Mouse (Mus musculus): Measurements from ENCODE around the gene Frmd4a.
"Not testable (repeated sequence)": the region's sequence is repeated elsewhere in the genome, so short reads cannot be mapped to it uniquely, and the experiment has no call there.

Frmd4a gene

DNA sequence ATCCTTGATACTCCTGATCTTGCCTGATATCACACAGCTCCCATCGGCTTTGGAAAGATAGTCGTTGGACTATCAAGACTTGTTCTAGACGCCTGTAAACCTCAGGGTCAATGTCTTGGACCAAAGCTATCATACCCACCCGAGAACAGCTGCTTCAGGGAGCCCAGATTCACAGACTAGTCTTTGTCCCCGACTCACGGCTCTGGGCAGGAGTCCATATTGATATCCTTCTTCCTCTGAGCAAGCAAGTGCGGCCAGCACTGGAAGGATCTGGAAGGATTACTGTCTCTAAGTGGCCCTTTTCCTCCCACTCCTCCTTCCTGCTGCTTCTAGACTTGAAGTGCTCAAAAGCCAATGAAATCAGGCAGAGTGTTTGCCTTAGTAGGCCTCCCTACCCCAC is 575.1 kb downstream of the Frmd4a start:
- in situ Hi-C loops (cut with MboI; ENCODE audit: low pct_unique_long_range_greater_than_20kb in 1 of 2, low sequenced_read_pairs in 2 of 2, unreplicated experiment in 1 of 2) = no loop called here

DNA sequence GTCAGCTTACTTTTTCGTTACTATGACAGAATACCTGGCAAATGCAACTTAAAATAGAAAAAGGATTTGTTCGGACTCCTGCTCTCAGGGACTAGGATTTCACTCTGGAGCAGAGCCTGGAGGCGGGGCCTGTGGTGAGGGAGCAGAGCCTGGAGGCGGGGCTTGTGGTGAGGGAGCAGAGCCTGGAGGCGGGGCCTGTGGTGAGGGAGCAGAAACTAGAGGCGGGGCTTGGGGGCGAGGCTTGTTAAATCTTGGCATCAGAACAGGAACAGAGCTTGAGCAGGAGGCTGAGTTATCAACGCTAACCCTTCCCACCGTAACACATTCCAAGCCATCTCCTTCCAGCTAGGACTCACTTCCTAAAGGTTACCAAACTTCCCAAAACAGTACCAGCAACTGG is 575.9 kb downstream of the Frmd4a start:
- in situ Hi-C loops (cut with MboI; ENCODE audit: low pct_unique_long_range_greater_than_20kb in 1 of 2, low sequenced_read_pairs in 2 of 2, unreplicated experiment in 1 of 2) = no loop called here

GRCm38 (mm10) chr2:4593878-4594387 is 576.4 kb downstream of the Frmd4a start:
- in situ Hi-C loops (cut with MboI; ENCODE audit: low pct_unique_long_range_greater_than_20kb in 1 of 2, low sequenced_read_pairs in 2 of 2, unreplicated experiment in 1 of 2) = no loop called here

GRCm38 (mm10) chr2:4596992-4597391 is 579.5 kb downstream of the Frmd4a start:
- in situ Hi-C loops (cut with MboI; ENCODE audit: low pct_unique_long_range_greater_than_20kb in 1 of 2, low sequenced_read_pairs in 2 of 2, unreplicated experiment in 1 of 2) = no loop called here

DNA sequence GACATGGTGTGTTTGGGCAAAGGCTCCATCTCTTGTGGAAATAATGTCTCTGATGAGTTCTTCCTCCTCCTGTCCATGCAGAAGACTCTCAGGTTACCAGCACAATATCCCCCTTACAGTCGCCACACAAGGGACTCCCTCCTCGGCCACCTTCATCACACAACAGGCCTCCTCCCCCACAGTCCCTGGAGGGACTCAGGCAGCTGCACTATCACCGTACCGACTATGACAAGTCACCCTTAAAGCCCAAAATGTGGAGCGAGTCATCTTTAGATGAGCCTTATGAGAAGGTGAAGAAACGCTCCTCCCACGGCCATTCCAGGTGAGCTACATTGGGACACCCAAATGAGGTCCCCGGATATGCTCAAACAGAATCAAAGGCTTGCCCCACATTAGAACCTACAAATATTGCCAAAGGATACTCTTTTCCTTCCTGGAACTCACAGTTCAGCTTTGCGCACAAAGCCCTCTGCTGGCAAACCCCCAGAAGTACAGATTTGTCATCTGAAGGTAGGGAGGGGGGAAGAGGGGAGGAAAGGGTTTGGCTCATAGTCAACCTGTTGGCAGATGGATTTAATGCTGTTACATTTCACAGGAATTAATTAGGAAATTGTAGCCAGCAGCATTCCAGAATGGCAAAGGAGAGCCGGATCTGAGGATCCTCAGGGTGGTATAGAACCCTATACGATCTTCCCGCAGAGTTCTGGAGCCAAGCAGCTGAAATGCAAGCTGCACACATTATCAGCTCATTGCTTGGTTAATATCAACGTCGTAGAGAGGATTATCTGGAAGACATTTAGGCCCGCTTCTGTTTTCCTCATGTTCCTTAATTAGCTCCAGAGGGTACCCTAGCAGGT is 583.7 kb downstream of the Frmd4a start:
- in situ Hi-C loops (cut with MboI; ENCODE audit: low pct_unique_long_range_greater_than_20kb in 1 of 2, low sequenced_read_pairs in 2 of 2, unreplicated experiment in 1 of 2) = loop anchor here in 1 of 2 experiments (5.0 kb wide), 1 partner anchor 99 kb away; no protein-coding TSS in a partner anchor

DNA sequence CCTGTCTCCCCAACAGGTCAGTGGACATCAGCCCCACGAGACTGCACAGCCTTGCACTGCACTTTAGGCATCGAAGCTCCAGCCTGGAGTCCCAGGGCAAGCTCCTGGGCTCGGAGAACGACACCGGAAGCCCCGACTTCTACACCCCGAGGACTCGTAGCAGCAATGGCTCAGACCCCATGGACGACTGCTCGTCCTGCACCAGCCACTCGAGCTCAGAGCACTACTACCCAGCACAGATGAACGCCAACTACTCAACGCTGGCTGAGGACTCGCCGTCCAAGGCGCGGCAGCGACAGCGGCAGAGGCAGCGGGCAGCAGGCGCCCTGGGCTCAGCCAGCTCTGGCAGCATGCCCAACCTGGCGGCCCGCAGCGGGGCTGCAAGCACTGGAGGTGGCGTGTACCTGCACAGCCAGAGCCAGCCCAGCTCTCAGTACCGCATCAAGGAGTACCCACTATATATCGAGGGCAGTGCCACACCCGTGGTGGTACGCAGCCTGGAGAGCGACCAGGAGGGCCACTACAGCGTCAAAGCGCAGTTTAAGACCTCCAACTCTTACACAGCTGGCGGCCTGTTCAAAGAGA is 585.9 kb downstream of the Frmd4a start:
- in situ Hi-C loops (cut with MboI; ENCODE audit: low pct_unique_long_range_greater_than_20kb in 1 of 2, low sequenced_read_pairs in 2 of 2, unreplicated experiment in 1 of 2) = loop anchor here in 1 of 2 experiments (5.0 kb wide), 1 partner anchor 101 kb away; no protein-coding TSS in a partner anchor

- in situ Hi-C loops (cut with MboI; ENCODE audit: low pct_unique_long_range_greater_than_20kb in 1 of 2, low sequenced_read_pairs in 2 of 2, unreplicated experiment in 1 of 2) = loop anchor here in 1 of 2 experiments (5.0 kb wide), 1 partner anchor 104 kb away; no protein-coding TSS in a partner anchor
Measured at GRCm38 (mm10) chr2:4606559-4606958, 589.0 kb downstream of the Frmd4a start.

DNA sequence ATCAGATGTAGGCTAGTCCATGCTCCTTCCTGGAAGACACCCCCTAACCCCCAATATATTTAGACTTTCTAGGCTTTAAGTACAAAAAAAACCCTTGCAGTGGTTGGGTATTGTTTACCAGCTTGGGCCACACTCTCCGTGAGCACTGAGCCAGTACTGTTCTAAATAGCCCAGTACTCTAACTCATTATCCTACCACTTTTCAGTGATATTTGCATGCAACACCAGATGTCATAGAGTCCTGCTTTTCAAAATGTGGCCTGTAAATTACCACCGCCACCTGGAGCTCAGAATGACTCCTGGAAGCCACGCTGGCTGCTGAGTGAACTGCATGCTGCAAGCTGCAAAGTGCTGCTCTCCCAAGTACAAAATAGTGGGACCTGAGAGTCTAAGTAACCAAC is 590.7 kb downstream of the Frmd4a start:
- in situ Hi-C loops (cut with MboI; ENCODE audit: low pct_unique_long_range_greater_than_20kb in 1 of 2, low sequenced_read_pairs in 2 of 2, unreplicated experiment in 1 of 2) = loop anchor here in 1 of 2 experiments (5.0 kb wide), 1 partner anchor 106 kb away; no protein-coding TSS in a partner anchor

GRCm38 (mm10) chr2:4609433-4609832 is 591.9 kb downstream of the Frmd4a start:
- in situ Hi-C loops (cut with MboI; ENCODE audit: low pct_unique_long_range_greater_than_20kb in 1 of 2, low sequenced_read_pairs in 2 of 2, unreplicated experiment in 1 of 2) = loop anchor here in 1 of 2 experiments (5.0 kb wide), 1 partner anchor 107 kb away; no protein-coding TSS in a partner anchor

- in situ Hi-C loops (cut with MboI; ENCODE audit: low pct_unique_long_range_greater_than_20kb in 1 of 2, low sequenced_read_pairs in 2 of 2, unreplicated experiment in 1 of 2) = no loop called here
Measured at GRCm38 (mm10) chr2:4611295-4611694, 593.8 kb downstream of the Frmd4a start.

DNA sequence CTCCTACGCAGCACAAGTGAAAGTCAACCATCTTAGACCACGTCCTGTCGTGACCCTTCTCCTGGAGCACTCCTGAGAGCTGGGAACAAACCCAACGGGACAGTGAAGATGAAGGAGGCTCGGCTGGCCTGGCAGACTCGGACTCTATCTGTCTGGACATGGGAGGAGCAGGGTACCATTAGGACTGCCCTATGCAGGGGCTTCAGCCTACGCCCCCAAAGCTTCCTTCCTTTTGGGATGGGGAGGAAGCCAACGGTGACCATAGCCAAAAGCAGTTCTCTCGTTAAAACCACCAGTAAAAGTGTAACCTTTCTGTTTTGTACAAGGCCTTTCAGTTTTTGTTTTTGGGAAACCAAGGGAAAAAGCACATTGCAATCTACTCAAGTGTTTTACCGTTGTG is 594.2 kb downstream of the Frmd4a start:
- in situ Hi-C loops (cut with MboI; ENCODE audit: low pct_unique_long_range_greater_than_20kb in 1 of 2, low sequenced_read_pairs in 2 of 2, unreplicated experiment in 1 of 2) = no loop called here

- in situ Hi-C loops (cut with MboI; ENCODE audit: low pct_unique_long_range_greater_than_20kb in 1 of 2, low sequenced_read_pairs in 2 of 2, unreplicated experiment in 1 of 2) = not testable (repeated sequence)
Measured at GRCm38 (mm10) chr2:4614276-4614929, 596.9 kb downstream of the Frmd4a start.

DNA sequence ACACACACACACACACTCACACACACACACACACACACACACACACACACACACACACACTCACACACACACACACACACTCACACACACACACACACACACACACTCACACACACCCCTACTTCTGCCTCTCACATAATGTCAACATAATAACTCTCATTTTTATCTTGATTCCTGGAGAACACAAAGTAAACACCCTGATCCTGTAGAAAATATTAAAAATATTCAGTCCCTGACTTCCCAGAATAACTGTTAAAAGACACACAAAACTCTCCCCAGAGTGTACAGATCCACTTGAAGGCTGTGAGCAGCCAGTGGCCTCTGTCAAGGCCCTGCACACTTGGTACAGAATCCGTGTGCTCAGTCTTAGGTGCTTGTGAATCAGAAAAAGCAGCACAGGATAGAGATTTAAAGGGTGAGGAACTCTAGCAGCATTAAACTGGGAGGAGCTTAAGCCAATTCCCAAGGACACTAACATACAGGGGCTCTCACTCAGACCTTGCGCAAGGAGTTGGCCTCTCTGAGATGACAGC is 597.6 kb downstream of the Frmd4a start:
- in situ Hi-C loops (cut with MboI; ENCODE audit: low pct_unique_long_range_greater_than_20kb in 1 of 2, low sequenced_read_pairs in 2 of 2, unreplicated experiment in 1 of 2) = no loop called here

- in situ Hi-C loops (cut with MboI; ENCODE audit: low pct_unique_long_range_greater_than_20kb in 1 of 2, low sequenced_read_pairs in 2 of 2, unreplicated experiment in 1 of 2) = no loop called here
Measured at GRCm38 (mm10) chr2:4616995-4617394, 599.5 kb downstream of the Frmd4a start.

GRCm38 (mm10) chr2:4619126-4619525 is 601.6 kb downstream of the Frmd4a start:
- in situ Hi-C loops (cut with MboI; ENCODE audit: low pct_unique_long_range_greater_than_20kb in 1 of 2, low sequenced_read_pairs in 2 of 2, unreplicated experiment in 1 of 2) = not testable (repeated sequence)

- in situ Hi-C loops (cut with MboI; ENCODE audit: low pct_unique_long_range_greater_than_20kb in 1 of 2, low sequenced_read_pairs in 2 of 2, unreplicated experiment in 1 of 2) = no loop called here
Measured at GRCm38 (mm10) chr2:4619893-4620593, 602.5 kb downstream of the Frmd4a start.

DNA sequence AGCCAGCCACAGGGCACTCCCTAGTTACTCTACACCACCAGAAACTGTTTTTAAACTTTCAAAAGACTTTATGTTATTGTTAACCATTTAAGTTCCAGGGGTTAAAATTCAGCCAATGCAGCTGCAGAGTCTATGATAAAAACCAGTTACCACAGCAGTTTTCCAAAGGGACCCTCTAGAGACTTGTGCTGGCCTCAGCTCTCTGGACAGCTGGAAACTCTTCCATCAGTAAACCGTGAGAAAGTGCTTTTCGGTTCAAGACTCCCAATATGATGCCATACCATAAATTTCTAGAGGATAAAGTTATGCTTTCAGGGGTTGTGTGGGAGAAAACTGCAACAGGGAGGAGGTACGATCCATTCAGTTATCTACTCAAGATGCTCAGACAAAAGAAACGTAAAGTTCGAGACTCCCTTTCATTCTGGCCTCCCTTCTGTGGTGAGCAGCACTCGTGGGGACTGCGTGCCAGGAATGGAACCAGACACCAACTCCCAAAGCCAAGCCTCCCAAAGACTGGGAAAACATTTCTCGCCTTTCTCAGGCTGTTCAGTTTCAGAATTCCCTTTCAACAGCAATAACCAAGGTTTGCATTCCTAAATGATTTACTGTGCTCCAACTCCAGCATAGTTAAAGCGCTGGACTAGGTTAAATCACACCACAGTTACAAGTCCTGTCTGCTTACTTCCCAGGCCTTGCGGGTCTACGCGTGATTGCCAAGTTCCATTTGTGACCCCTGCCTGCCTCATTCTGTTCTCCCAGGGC is 603.3 kb downstream of the Frmd4a start:
- in situ Hi-C loops (cut with MboI; ENCODE audit: low pct_unique_long_range_greater_than_20kb in 1 of 2, low sequenced_read_pairs in 2 of 2, unreplicated experiment in 1 of 2) = no loop called here

Measured in mouse embryonic stem cell (cell line).